Mouse (Mus musculus) megakaryocyte-erythroid progenitor cell, adult 5-6 weeks (primary cell): ENCODE results near the gene Nr4a1. TPM values are rescaled to one million over a fixed set of nuclear protein-coding genes. Genes with fewer than 3 reads are reported as not detected.

Source experiments
- ATAC-seq: replicated peaks from 2 replicates; pipeline ENCODE4 v1.8.0; 2016; ENCODE audit warnings: mild to moderate bottlenecking, inconsistent platforms; ENCODE audit not compliant: severe bottlenecking, poor library complexity, low FRiP score, low TSS enrichment
- total RNA-seq, 2 experiments: library from RNA; stranded (forward) in 1 of 2; stranded (reverse) in 1 of 2; fragments of 200-1000, 215-1000 nt in 1 of 2; fragments of >200 nt in 1 of 2; fragmentation: Nextera tagmentation in 1 of 2; gene quantifications; 2 replicates each; pipeline ENCODE4 v1.2.3; 2014 to 2017

Nr4a1 gene
- total RNA-seq, 2 experiments from 2014 or later: 0.66 to 15.1 TPM

- no peak for ATAC-seq
Observed at GRCm38 (mm10) chr15:101278589-101278988, 24.5 kb downstream of the Nr4a1 start.

GRCm38 (mm10) chr15:101279430-101279999 lies 25.4 kb downstream of the Nr4a1 start:
- ATAC-seq: no peak

GRCm38 (mm10) chr15:101282471-101282870 lies 28.4 kb downstream of the Nr4a1 start:
- no peak for ATAC-seq

- ATAC-seq: 0 out of 2 replicates have a peak, but pooled peaks have one; percentile 33
Observed at GRCm38 (mm10) chr15:101283183-101283910, 29.3 kb downstream of the Nr4a1 start.

GRCm38 (mm10) chr15:101283911-101284750 lies 30.1 kb downstream of the Nr4a1 start, which contains the start of gene Atg101:
Gene Atg101, plus strand, starts transcription at chr15:101284272.
- ATAC-seq: peak; percentile 95

GRCm38 (mm10) chr15:101286129-101286770 lies 32.2 kb downstream of the Nr4a1 start:
- 0 out of 2 replicates have a peak, but pooled peaks have one; percentile 39 for ATAC-seq

- no peak for ATAC-seq
Observed at GRCm38 (mm10) chr15:101287361-101287760, 33.3 kb downstream of the Nr4a1 start.

- no peak for ATAC-seq
Observed at GRCm38 (mm10) chr15:101290354-101290753, 36.3 kb downstream of the Nr4a1 start.

GRCm38 (mm10) chr15:101292012-101292411 lies 37.9 kb downstream of the Nr4a1 start:
- ATAC-seq: no peak

- ATAC-seq: no peak; the same call in 1 of the 2 replicates
Observed at GRCm38 (mm10) chr15:101293025-101293621, 39.1 kb downstream of the Nr4a1 start, which contains the start of gene 6030408B16Rik. Gene 6030408B16Rik, plus strand, starts transcription at chr15:101293212.

- ATAC-seq: no peak
Observed at GRCm38 (mm10) chr15:101294028-101294894, 40.2 kb downstream of the Nr4a1 start.

GRCm38 (mm10) chr15:101295106-101295505 lies 41.0 kb downstream of the Nr4a1 start:
- no peak for ATAC-seq

GRCm38 (mm10) chr15:101295616-101296015 lies 41.5 kb downstream of the Nr4a1 start:
- no peak for ATAC-seq

GRCm38 (mm10) chr15:101296091-101296490 lies 42.0 kb downstream of the Nr4a1 start:
- ATAC-seq: no peak

GRCm38 (mm10) chr15:101297988-101298387 lies 43.9 kb downstream of the Nr4a1 start:
- ATAC-seq: no peak

- no peak for ATAC-seq
Observed at GRCm38 (mm10) chr15:101298550-101298949, 44.5 kb downstream of the Nr4a1 start.

- ATAC-seq: 0 out of 2 replicates have a peak, but pooled peaks have one; percentile 31
Observed at GRCm38 (mm10) chr15:101299480-101299960, 45.5 kb downstream of the Nr4a1 start.

- ATAC-seq: peak; percentile 80
Observed at GRCm38 (mm10) chr15:101300128-101300527, 46.1 kb downstream of the Nr4a1 start.
